Mouse (Mus musculus) C2C12 (cell line): ENCODE measurements at regions not wholly inside any gene's neighbourhood (a gene's known extent, or its start where the extent isn't known, plus 50 kb on each side); places are given as distances from the start of the nearest gene placed in this dataset.

Experiments used
- CEBPB ChIP-seq: IDR thresholded peaks from one replicate; pipeline ENCODE4 v1.6.1; 2011; ENCODE audit warnings: low read depth, mild to moderate bottlenecking, control low read depth, moderate library complexity
- CTCF ChIP-seq: IDR thresholded peaks from one replicate; pipeline ENCODE4 v1.5.1; 2011; ENCODE audit not compliant: control insufficient read depth, insufficient read depth, insufficient read length
- FOSL1 ChIP-seq: IDR thresholded peaks from one replicate; pipeline ENCODE4 v1.8.0; 2011; ENCODE audit warnings: mild to moderate bottlenecking, low read length; ENCODE audit not compliant: poor library complexity, insufficient read depth, severe bottlenecking
- MAX ChIP-seq: IDR thresholded peaks from one replicate; pipeline ENCODE4 v1.6.1; 2011; ENCODE audit warnings: mild to moderate bottlenecking, control low read depth
- MYOD1 ChIP-seq: IDR thresholded peaks from one replicate; pipeline ENCODE4 v1.6.1; 2011; ENCODE audit warnings: low read depth; ENCODE audit not compliant: control insufficient read depth, insufficient read length
- MYOG ChIP-seq: IDR thresholded peaks from one replicate; pipeline ENCODE4 v1.6.1; 2011; ENCODE audit not compliant: control insufficient read depth, insufficient read length; ENCODE audit errors: extremely low read depth
- USF1 ChIP-seq: IDR thresholded peaks from one replicate; pipeline ENCODE4 v1.6.1; 2011; ENCODE audit warnings: low read depth, mild to moderate bottlenecking, control low read depth, moderate library complexity

GRCm38 (mm10) chr16:12742472-12742871 is 367.0 kb upstream of the Ercc4 start:
- TF ChIP-seq USF1 (no peak), CTCF (no peak), MYOG (no peak), CEBPB (no peak), MAX (no peak), MYOD1 (no peak), FOSL1 (peak; percentile 95)
